ENCODE assay signal across 8 mouse cellular contexts in genomic region chr14:57746001-57746771, GRCm38 (mm10). TPM values are rescaled to one million over a fixed set of nuclear protein-coding genes. Genes with fewer than 3 reads are reported as not detected.
DNase-seq lines count a peak whose midpoint lies in the region; ATAC-seq lines count a peak whose summit lies in the region.

Gm49361 (minus strand) TSS chr14:57746103.

- peak within 1 kb of the TSS; percentile 93 for H3K4me3 ChIP-seq in hindbrain, embryonic 14.5 days (replicated peaks; ENCODE audit: low read length)

- peak; percentile 88 for DNase-seq in R1 (ENCODE audit: low read depth, low spot score)
- peak; percentile 96 for DNase-seq in cerebellum, postnatal 25 days
- peak; percentile 73 to 78 for DNase-seq in frontal cortex, postnatal 36 days (ENCODE audit: low spot score in 2 of 2)
- DNase-seq in hindbrain, embryonic 14.5 days (ENCODE audit: low spot score) = peak; percentile 78
- peak; percentile 78 to 81 for DNase-seq in layer of hippocampus, postnatal 36 days
- DNase-seq in lung, postnatal 25 days (ENCODE audit: low spot score) = peak; percentile 96
- peak; percentile 61 for DNase-seq in retina, adult 2 months (ENCODE audit: low read depth, low spot score)
- peak; percentile 79 to 81 for DNase-seq in thymus, postnatal 36 days

- ATAC-seq in hindbrain, embryonic 14.5 days (ENCODE audit: low FRiP score) = peak; percentile 93

- peak within 1 kb of the TSS; percentile 79 for H3K27ac ChIP-seq in hindbrain, embryonic 14.5 days

- 0 out of 2 replicates have a peak, but pooled peaks cover 6% of the 10 kb centered on the region for H3K27me3 ChIP-seq in hindbrain, embryonic 14.5 days (ENCODE audit: control insufficient read depth, insufficient read depth, low read length)

- H3K9me3 ChIP-seq in hindbrain, embryonic 14.5 days (ENCODE audit: control insufficient read depth, low read length) = no peaks in the 10 kb centered on the region

- H3K4me2 ChIP-seq in hindbrain, embryonic 14.5 days (replicated peaks) = peak within 1 kb of the TSS; percentile 93

- H3K36me3 ChIP-seq in hindbrain, embryonic 14.5 days (replicated peaks; ENCODE audit: control insufficient read depth, insufficient read depth) = no peaks in the 10 kb centered on the region

- H3K4me1 ChIP-seq in hindbrain, embryonic 14.5 days (replicated peaks; ENCODE audit: control insufficient read depth, insufficient read depth, low read length) = peaks cover 14% of the 10 kb centered on the region

- H3K9ac ChIP-seq in hindbrain, embryonic 14.5 days = peak within 1 kb of the TSS; percentile 84

- WGBS in hindbrain, embryonic 14.5 days = under 1% methylated on average over 48 of the region's 68 CpGs

RNA-seq across cellular contexts. Expression of gene Gm49361, which starts in this region (rescaled TPM):
- polyA plus RNA-seq in hindbrain, embryonic 14.5 days (2014; fragmentation: Nextera tagmentation; extraction: Ambion mirVana) = not detected in 2 replicates
- total RNA-seq in layer of hippocampus, postnatal 36 days (2021) = 1 to 10 TPM in 1 of 2 experiments, under 1 TPM in 1; 0.43 to 4.5 TPM

Comparison
In these comparisons a context has a peak if more than half of its experiments do, and no peak if none do; other contexts are left out.
1. Peak in every context shown above with its lines: DNase-seq, ATAC-seq, H3K4me3 ChIP-seq and H3K27ac ChIP-seq.
2. Peak in DNase-seq, ATAC-seq, H3K4me3 ChIP-seq, H3K27ac ChIP-seq, H3K9ac ChIP-seq and H3K4me2 ChIP-seq in hindbrain, embryonic 14.5 days; RNA of the gene not detected or under 1 TPM.